Mouse (Mus musculus): Measurements from ENCODE around the gene Lats2.

- TF ChIP-seq POLR2A (IDR thresholded peaks at IDR 0.05; ENCODE audit: borderline replicate concordance, extremely low read depth, insufficient read depth, insufficient read length, poor library complexity, severe bottlenecking) = no peak
- no peak for TF ChIP-seq CTCF (IDR thresholded peaks at IDR 0.05; ENCODE audit: borderline replicate concordance, extremely low read depth, insufficient read depth, insufficient read length)
These were observed 29.2 kb upstream of the Lats2 start for GRCm38 (mm10) chr14:57787406-57787805.

All from brain, embryonic 14.5 days (tissue).